Mouse (Mus musculus) left cerebral cortex, adult 18-20 months (tissue): Measurements from ENCODE around the gene Gpr55. TPM values are rescaled to one million over a fixed set of nuclear protein-coding genes. Genes with fewer than 3 reads are reported as not detected.

Experiments
- DNase-seq, 2 experiments: peaks; one replicate each; pipeline ENCODE4 v3.0.0; 2021 to 2022; ENCODE audit warnings: low spot score in 2 of 2, mixed read lengths in 1 of 2
- total RNA-seq, 2 experiments: library from RNA; stranded (reverse); gene quantifications; 2 replicates each; pipeline ENCODE4 v1.2.3; 2021

The Gpr55 gene
- total RNA-seq, 2 experiments from 2014 or later: 0.09 to 0.14 TPM

DNA sequence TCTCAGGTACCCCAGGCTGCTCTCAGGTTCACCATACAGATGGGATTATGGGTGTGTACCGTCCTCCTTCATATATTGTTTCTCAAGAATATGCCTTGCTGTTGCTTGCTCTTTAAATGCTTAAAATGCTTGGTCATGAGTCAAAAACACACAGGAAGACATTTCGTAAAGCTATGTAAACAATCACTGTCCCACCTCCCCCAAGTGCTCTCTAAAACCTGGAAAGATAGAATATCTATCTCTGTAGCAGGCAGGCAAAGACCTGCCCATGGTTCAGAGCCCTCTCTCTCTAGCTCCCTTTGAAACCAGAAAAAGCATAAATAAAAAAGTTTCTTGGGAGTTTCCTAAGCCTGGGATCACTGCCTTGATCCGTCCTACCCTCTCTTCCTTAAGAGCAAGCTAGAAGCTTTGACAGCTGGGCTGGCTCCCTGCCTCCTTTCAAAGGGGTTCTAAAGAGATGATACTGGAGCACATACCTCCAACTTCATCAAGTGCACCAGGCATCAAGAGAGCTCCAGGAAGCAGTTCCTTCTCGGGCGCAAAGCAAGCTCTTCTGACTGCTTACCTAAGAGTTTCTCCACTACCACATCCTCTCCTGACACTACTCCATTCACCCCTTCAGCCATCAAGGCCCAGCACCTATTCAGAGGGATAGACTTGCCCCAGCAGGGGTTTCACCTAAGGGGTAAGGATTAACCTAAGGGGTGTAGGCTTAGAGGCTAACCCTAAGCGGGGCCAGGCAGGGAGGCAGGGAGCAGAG, 1.5 kb downstream of the Gpr55 start:
- no peak for DNase-seq

- no peak for DNase-seq
These were observed 2.7 kb downstream of the Gpr55 start for GRCm38 (mm10) chr1:85957942-85958619.

GRCm38 (mm10) chr1:85957290-85957689, 3.5 kb downstream of the Gpr55 start:
- no peak for DNase-seq

DNA sequence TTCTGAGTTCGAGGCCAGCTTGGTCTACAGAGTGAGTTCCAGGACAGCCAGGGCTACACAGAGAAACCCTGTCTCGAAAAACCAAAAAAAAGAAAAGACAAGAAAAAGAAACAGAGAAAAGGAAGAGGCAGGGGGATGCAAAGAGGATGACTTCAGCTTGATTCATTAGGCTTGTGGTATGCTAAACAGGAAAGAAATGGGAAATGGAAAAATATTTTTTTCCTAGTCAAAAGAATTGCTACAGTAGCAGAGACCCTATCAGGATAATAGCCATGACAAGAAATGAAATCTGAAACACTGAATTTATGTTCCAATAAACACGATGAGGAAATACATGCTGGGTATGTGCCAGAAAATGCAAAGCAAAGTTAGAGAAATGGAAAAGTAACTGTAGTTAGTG, 5.7 kb downstream of the Gpr55 start:
- DNase-seq: no peak

GRCm38 (mm10) chr1:85949085-85949684, 11.6 kb downstream of the Gpr55 start:
- no peak for DNase-seq

DNA sequence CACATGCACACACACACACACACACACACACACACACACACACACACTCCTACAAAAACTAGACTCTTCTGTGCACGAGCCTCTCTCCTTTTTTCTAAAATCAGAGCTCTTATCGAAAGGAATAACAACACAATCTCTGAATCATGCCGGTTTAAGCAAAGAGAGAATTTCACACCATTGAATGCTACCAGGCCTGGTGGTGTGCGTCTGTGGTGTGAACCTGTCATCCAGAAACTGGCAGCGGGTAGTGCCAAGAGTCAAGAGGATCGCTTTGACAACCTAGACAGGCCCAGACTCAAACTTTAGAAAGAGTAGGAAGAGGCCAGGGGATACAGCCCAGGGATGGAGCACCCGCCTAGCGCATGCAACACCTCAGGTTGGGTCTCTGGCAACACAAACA, 18.5 kb downstream of the Gpr55 start:
- DNase-seq: no peak

- no peak for DNase-seq
These were observed 23.5 kb downstream of the Gpr55 start for GRCm38 (mm10) chr1:85937323-85937722.

- DNase-seq: no peak
These were observed 24.5 kb downstream of the Gpr55 start for GRCm38 (mm10) chr1:85936265-85936664.

DNA sequence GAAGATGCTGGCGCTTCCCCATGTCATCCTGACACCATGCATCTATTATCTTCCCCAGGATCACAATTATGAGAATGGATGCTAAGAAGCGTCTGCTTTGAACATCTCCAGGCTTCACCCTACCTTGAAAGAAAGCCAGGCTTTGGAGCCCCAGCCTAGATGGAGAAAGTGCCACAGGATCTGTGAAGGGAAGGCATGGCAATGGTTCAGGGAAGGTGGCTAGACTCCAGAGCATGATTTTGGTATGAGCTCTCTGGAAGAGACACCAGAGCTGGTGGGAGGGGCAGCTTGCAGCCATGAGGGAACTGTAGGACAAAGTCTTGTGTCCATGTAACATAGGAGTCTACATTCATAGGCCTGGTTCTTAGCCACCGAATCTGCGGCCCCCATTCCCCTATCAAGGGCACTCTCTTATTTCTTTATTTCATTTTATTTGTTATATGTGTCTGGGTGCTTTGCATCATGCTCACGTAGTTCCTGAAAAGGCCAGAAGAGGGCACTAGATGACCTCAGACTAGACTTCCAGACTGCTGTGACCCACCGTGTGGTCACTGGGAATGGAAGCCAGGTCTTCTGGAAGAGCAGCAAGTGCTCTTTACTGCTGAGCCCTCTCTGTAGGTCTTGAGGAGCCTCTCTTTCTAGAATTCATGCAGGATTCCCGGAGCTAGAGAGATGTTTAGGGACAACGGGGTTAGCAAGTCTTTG, 25.5 kb downstream of the Gpr55 start:
- peak; percentile 57 to 74 for DNase-seq

- DNase-seq: no peak
These were observed 26.2 kb downstream of the Gpr55 start for GRCm38 (mm10) chr1:85934560-85934959.

DNA sequence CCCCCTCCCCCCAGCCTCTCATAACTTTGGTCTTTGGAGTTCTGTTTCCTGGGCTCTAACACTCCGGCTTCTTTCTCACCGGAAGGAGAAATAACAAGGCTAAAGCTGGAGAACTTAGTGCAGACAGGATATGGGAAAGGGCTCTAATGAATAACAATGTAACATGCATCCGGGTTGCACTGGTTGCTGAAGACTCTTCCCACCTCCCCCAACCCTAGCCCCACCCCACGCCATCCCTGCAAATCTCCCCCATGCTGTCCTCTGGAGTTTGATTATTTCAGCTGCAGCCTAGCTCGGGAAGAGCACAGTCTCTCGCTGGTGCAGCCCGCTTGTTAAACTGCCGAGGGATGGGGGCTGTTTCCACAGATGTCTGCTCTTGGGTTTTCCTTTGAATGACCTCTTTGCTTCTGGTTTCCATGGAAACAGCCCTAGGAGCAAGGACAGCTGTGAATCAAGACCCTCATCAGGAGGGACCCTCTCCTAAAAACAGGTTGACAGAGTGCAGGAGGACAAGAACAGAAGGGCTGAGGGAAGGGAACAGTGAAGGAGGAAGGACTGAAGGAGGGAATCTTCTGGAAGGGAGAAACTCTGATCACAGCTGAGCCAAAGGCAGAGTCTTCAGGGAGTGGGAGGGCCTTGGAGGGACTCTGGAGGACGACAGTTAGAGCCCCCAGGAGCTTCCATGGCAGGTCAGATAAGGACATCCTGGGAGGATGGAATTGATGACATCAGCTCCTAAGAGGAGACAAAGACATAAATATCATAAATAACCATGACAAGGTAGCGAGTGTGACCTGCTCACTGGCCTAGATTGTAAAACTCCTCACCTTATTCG, 27.0 kb downstream of the Gpr55 start:
- DNase-seq: no peak

- DNase-seq: no peak
These were observed 27.6 kb downstream of the Gpr55 start for GRCm38 (mm10) chr1:85933226-85933625.

DNA sequence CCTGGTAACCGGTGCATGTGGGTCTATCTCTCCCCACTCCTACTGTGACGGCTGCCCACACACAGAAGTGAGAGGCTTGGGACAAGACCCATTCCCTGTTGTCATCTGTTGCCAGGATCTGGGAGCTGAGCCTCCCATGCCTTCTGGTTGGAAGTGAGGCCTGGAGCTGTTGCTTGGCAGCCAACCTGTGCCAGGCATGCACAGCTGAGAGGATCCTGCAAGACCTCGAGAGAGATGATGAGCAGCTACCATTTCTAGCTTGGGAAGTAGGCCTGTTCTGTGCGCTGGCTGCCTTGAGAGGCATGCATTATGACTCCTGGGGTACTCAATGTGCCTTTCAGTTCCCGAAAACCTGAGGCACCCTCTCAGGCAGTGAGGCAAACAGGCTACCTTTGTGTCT, 29.6 kb downstream of the Gpr55 start:
- DNase-seq: no peak

GRCm38 (mm10) chr1:85929406-85929805, 31.4 kb downstream of the Gpr55 start:
- no peak for DNase-seq

GRCm38 (mm10) chr1:85928688-85929065, 32.1 kb downstream of the Gpr55 start:
- no peak for DNase-seq

- peak; percentile 70 to 79 for DNase-seq
These were observed 32.6 kb downstream of the Gpr55 start, which contains the start of gene 4933407L21Rik for GRCm38 (mm10) chr1:85928057-85928687. 4933407L21Rik (plus strand) TSS chr1:85928483.

DNA sequence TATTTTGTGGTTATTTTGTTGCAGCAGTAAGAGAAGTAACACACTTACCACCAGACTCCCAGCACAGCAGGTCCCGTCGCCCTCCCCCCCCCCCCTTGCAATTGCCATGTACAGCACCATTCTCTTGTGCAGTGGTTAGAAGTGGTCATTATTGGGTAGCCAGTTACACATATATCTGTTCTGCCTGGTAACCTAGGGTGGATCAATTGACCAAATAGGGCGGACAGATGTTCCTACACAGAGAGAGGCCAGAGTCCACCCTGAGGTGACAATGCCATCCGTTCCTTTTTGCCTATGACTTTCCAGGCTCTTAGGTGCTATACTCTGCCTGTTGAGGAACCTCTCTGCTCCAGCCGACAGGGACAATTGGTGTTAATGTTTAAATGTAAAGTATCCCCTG, 35.6 kb downstream of the Gpr55 start:
- DNase-seq: no peak

- DNase-seq: no peak
These were observed 38.0 kb downstream of the Gpr55 start for GRCm38 (mm10) chr1:85922865-85923211.

GRCm38 (mm10) chr1:85922127-85922864, 38.5 kb downstream of the Gpr55 start:
- no peak for DNase-seq

GRCm38 (mm10) chr1:85921725-85922124, 39.1 kb downstream of the Gpr55 start:
- no peak for DNase-seq
